Mouse (Mus musculus) neural tube, embryonic 12.5 days (tissue): ENCODE measurements at regions not wholly inside any gene's neighbourhood (a gene's known extent, or its start where the extent isn't known, plus 50 kb on each side); places are given as distances from the start of the nearest gene placed in this dataset.

Experiments used
- ATAC-seq: fragments of 200-750 bp; cut with Nextera tagmentation; 2 replicates; pipeline ENCODE4 v1.8.0; 2017; ENCODE audit warnings: low read depth, mild to moderate bottlenecking, moderate TSS enrichment, moderate library complexity; ENCODE audit not compliant: low FRiP score
- H3K27ac ChIP-seq: fragments of 300-500 bp; sonication (generic); 2 replicates; pipeline ENCODE4 v1.5.1; 2016
- H3K27me3 ChIP-seq: fragments of 300-500 bp; sonication (generic); replicated peaks from 2 replicates; pipeline ENCODE4 v1.6.1; 2016; ENCODE audit warnings: mild to moderate bottlenecking
- H3K36me3 ChIP-seq: fragments of 300-500 bp; sonication (generic); 2 replicates; pipeline ENCODE4 v1.6.1; 2016; ENCODE audit warnings: mild to moderate bottlenecking
- H3K4me1 ChIP-seq: fragments of 300-500 bp; sonication (generic); 2 replicates; pipeline ENCODE4 v1.6.1; 2016
- H3K4me2 ChIP-seq: fragments of 300-500 bp; sonication (generic); replicated peaks from 2 replicates; pipeline ENCODE4 v1.6.1; 2016; ENCODE audit warnings: mild to moderate bottlenecking
- H3K4me3 ChIP-seq: fragments of 300-500 bp; sonication (generic); 2 replicates; pipeline ENCODE4 v1.5.1; 2016
- H3K9ac ChIP-seq: fragments of 300-500 bp; sonication (generic); 2 replicates; pipeline ENCODE4 v1.6.1; 2016; ENCODE audit warnings: mild to moderate bottlenecking
- H3K9me3 ChIP-seq: fragments of 300-500 bp; sonication (generic); 2 replicates; pipeline ENCODE4 v1.6.1; 2016; ENCODE audit warnings: mild to moderate bottlenecking
- WGBS: fragments of 180-500 bp; shearing (Covaris S2); methylation state at CpG from one replicate; pipeline ENCODE4 v1.1.7; 2016; 5-methylcytosine and 5-hydroxymethylcytosine counted together

DNA sequence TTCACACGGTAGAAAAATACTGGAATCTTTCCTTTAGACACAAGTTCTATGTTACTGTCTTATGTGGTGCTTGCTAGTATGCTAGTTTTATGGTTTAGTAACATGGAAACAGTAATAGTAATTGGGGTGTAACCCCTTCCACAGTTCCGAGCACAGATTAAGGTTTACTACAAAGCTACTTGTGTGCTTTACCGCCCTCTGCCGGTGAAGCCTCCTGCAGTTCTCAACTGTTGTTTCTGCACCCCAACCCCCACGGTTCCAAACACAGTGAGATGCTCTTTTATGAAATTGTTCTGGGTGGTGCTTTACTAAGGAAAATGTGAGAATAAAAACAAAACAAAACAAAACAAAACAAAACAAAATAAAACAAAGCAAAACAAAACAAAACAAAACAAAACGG lies 234.3 kb downstream of the Hace1 start:
- no peak overlapping the region for H3K9ac ChIP-seq
- no peak for ATAC-seq
- 49% methylated on average over 6 of the region's 6 CpGs for WGBS
- H3K4me1 ChIP-seq: peaks cover 9% of the 10 kb centered on the region
- H3K36me3 ChIP-seq: no peaks in the 10 kb centered on the region
- no peak overlapping the region for H3K4me2 ChIP-seq
- no peaks in the 10 kb centered on the region for H3K27me3 ChIP-seq
- H3K27ac ChIP-seq: no peak overlapping the region
- H3K4me3 ChIP-seq: no peak overlapping the region
- H3K9me3 ChIP-seq: no peaks in the 10 kb centered on the region

DNA sequence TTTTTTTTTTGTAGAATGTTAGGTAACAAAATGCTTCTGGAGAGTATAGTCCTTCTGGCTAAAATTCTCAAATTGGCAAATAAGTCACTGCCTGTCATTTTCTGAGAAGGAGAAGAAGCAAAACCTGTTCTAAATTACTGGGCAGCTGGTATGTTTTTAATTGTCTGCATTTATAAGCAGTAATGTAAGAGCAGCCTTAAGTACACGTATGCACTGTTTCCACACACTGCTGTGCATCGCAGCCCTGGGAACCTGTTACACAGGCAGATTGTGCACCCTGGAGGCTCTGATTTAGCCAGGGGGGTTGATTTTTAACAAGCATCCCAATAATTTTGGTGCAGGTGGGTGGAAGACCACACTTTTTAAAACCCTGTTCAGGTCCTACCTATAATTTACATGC lies 236.2 kb downstream of the Hace1 start:
- Histone ChIP-seq H3K4me3 (no peak overlapping the region), H3K9me3 (no peaks in the 10 kb centered on the region), H3K27ac (no peak overlapping the region), H3K9ac (no peak overlapping the region), H3K4me1 (no peaks in the 10 kb centered on the region), H3K27me3 (no peaks in the 10 kb centered on the region), H3K4me2 (no peak overlapping the region), H3K36me3 (no peaks in the 10 kb centered on the region)
- WGBS: 68% methylated on average over 2 of the region's 2 CpGs
- no peak for ATAC-seq

- no peak for ATAC-seq
- Histone ChIP-seq H3K27me3 (no peaks in the 10 kb centered on the region), H3K4me2 (no peak overlapping the region), H3K9me3 (no peaks in the 10 kb centered on the region), H3K9ac (no peak overlapping the region), H3K4me1 (no peaks in the 10 kb centered on the region), H3K36me3 (no peaks in the 10 kb centered on the region), H3K4me3 (no peak overlapping the region), H3K27ac (no peak overlapping the region)
- 92% methylated on average over 4 of the region's 4 CpGs for WGBS
Observed at GRCm38 (mm10) chr10:45816679-45817078, 239.1 kb downstream of the Hace1 start.

- Histone ChIP-seq H3K27me3 (no peaks in the 10 kb centered on the region), H3K36me3 (no peaks in the 10 kb centered on the region), H3K4me2 (no peak overlapping the region), H3K4me3 (no peak overlapping the region), H3K4me1 (no peaks in the 10 kb centered on the region), H3K27ac (no peak overlapping the region), H3K9ac (no peak overlapping the region), H3K9me3 (no peaks in the 10 kb centered on the region)
- ATAC-seq: no peak
- 68% methylated on average over 8 of the region's 8 CpGs for WGBS
Observed at GRCm38 (mm10) chr10:45820986-45821655, 243.5 kb downstream of the Hace1 start.

GRCm38 (mm10) chr10:45822251-45822650 lies 244.6 kb downstream of the Hace1 start:
- no peak for ATAC-seq
- no peaks in the 10 kb centered on the region for H3K36me3 ChIP-seq
- H3K9me3 ChIP-seq: no peaks in the 10 kb centered on the region
- 79% methylated on average over 1 of the region's 1 CpGs for WGBS
- no peak overlapping the region for H3K27ac ChIP-seq
- H3K4me1 ChIP-seq: no peaks in the 10 kb centered on the region
- no peak overlapping the region for H3K4me2 ChIP-seq
- H3K27me3 ChIP-seq: no peaks in the 10 kb centered on the region
- no peak overlapping the region for H3K4me3 ChIP-seq
- H3K9ac ChIP-seq: no peak overlapping the region

DNA sequence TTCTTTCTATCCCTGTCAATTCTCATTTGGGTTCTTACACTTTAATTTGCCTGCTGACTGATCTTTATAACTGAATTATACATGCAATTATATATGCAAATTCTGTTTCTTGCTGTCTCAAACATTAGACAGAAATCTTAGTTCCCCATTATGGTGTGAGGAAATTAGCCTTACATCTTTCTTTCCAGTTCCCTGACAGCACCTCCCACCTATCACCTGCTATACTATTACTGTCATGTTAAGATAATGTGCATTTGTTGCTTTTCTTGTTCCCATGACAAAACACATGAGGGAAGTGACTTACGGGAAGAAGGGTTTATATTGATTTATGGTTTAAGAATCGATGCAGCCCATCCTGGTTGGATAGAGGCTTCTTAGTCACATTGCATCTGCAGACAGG lies 246.0 kb downstream of the Hace1 start:
- 75% methylated on average over 2 of the region's 2 CpGs for WGBS

GRCm38 (mm10) chr10:45848654-45849053 lies 271.0 kb downstream of the Hace1 start:
- no peak overlapping the region for H3K4me2 ChIP-seq
- no peaks in the 10 kb centered on the region for H3K4me1 ChIP-seq
- WGBS: 93% methylated on average over 2 of the region's 2 CpGs
- H3K4me3 ChIP-seq: no peak overlapping the region
- no peaks in the 10 kb centered on the region for H3K36me3 ChIP-seq
- H3K9me3 ChIP-seq: no peaks in the 10 kb centered on the region
- no peak for ATAC-seq
- no peaks in the 10 kb centered on the region for H3K27me3 ChIP-seq
- no peak overlapping the region for H3K27ac ChIP-seq
- no peak overlapping the region for H3K9ac ChIP-seq

More for the DNA sequence above, 246.0 kb downstream of the Hace1 start:
- Histone ChIP-seq H3K9me3 (no peaks in the 10 kb centered on the region), H3K27me3 (no peaks in the 10 kb centered on the region), H3K27ac (no peak overlapping the region), H3K36me3 (no peaks in the 10 kb centered on the region), H3K4me1 (no peaks in the 10 kb centered on the region), H3K9ac (no peak overlapping the region), H3K4me3 (no peak overlapping the region), H3K4me2 (no peak overlapping the region)
- no peak for ATAC-seq

DNA sequence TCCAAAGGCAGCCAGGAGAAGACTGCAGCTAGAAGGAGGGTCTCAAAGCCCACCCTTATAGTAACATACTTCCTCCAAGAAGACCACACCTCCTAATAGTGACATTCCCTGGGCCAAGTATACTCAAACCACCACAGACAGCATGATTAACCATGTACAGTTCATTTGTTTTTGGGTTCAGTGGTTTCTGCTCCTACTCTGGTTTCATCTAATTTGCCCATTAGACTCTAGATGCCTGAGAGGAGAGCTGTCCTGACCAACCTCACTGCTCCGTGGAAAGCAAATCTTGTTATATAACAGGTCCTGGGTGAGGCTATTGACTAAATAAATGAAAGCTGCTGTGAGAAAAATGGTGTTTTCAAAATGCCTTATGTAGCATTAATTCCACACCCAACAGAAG lies 272.2 kb downstream of the Hace1 start:
- WGBS: 89% methylated on average over 1 of the region's 1 CpGs
- no peak for ATAC-seq

GRCm38 (mm10) chr10:45850625-45851024 lies 273.0 kb downstream of the Hace1 start:
- Histone ChIP-seq H3K4me1 (no peaks in the 10 kb centered on the region), H3K27me3 (no peaks in the 10 kb centered on the region), H3K27ac (no peak overlapping the region), H3K4me2 (no peak overlapping the region), H3K36me3 (no peaks in the 10 kb centered on the region), H3K4me3 (no peak overlapping the region), H3K9ac (no peak overlapping the region), H3K9me3 (no peaks in the 10 kb centered on the region)
- WGBS: 50% methylated on average over 6 of the region's 6 CpGs
- no peak for ATAC-seq

More for the DNA sequence above, 272.2 kb downstream of the Hace1 start:
- H3K9me3 ChIP-seq: no peaks in the 10 kb centered on the region
- no peaks in the 10 kb centered on the region for H3K27me3 ChIP-seq
- no peak overlapping the region for H3K9ac ChIP-seq
- H3K4me2 ChIP-seq: no peak overlapping the region
- no peak overlapping the region for H3K27ac ChIP-seq
- H3K4me1 ChIP-seq: no peaks in the 10 kb centered on the region
- no peak overlapping the region for H3K4me3 ChIP-seq
- no peaks in the 10 kb centered on the region for H3K36me3 ChIP-seq

DNA sequence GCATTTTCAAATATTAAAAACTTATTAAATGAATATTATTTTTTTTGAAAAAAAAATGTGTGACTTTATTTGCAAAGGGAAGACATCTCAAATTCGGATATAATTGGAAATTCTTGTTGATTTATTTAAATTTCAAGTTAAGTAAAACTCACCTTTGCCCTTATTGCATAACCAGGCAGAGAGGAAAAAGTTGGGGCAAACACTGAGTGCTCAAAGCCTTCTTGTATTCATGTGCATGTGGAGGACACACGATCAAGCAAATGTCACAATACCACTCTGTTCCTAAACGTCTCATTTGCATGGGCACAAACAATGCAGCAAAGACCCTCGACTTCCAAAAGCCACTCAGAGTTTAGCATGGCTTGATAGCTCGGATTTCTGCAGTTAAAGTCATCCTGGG lies 275.1 kb downstream of the Hace1 start:
- Histone ChIP-seq H3K9me3 (no peaks in the 10 kb centered on the region), H3K9ac (no peak overlapping the region), H3K27me3 (no peaks in the 10 kb centered on the region), H3K4me1 (no peaks in the 10 kb centered on the region), H3K4me2 (no peak overlapping the region), H3K36me3 (no peaks in the 10 kb centered on the region), H3K4me3 (no peak overlapping the region), H3K27ac (no peak overlapping the region)
- 65% methylated on average over 5 of the region's 5 CpGs for WGBS
- no peak for ATAC-seq

- H3K27ac ChIP-seq: no peak overlapping the region
- no peaks in the 10 kb centered on the region for H3K9me3 ChIP-seq
- H3K27me3 ChIP-seq: no peaks in the 10 kb centered on the region
- H3K4me3 ChIP-seq: no peak overlapping the region
- no peaks in the 10 kb centered on the region for H3K36me3 ChIP-seq
- 72% methylated on average over 3 of the region's 3 CpGs for WGBS
- ATAC-seq: no peak
- H3K4me1 ChIP-seq: no peaks in the 10 kb centered on the region
- no peak overlapping the region for H3K9ac ChIP-seq
- H3K4me2 ChIP-seq: no peak overlapping the region
Observed at GRCm38 (mm10) chr10:45855514-45855913, 277.9 kb downstream of the Hace1 start.

GRCm38 (mm10) chr10:45859137-45859536 lies 281.5 kb downstream of the Hace1 start:
- Histone ChIP-seq H3K9ac (no peak overlapping the region), H3K4me1 (no peaks in the 10 kb centered on the region), H3K36me3 (no peaks in the 10 kb centered on the region), H3K9me3 (no peaks in the 10 kb centered on the region), H3K27me3 (no peaks in the 10 kb centered on the region), H3K4me2 (no peak overlapping the region), H3K4me3 (no peak overlapping the region), H3K27ac (no peak overlapping the region)
- 73% methylated on average over 3 of the region's 3 CpGs for WGBS
- ATAC-seq: no peak

- Histone ChIP-seq H3K27me3 (no peaks in the 10 kb centered on the region), H3K4me2 (no peak overlapping the region), H3K36me3 (no peaks in the 10 kb centered on the region), H3K4me1 (no peaks in the 10 kb centered on the region), H3K27ac (no peak overlapping the region), H3K9ac (no peak overlapping the region), H3K4me3 (no peak overlapping the region), H3K9me3 (no peaks in the 10 kb centered on the region)
- 63% methylated on average over 4 of the region's 4 CpGs for WGBS
- no peak for ATAC-seq
Observed at GRCm38 (mm10) chr10:45859909-45860308, 282.3 kb downstream of the Hace1 start.
